Mouse (Mus musculus) liver, embryonic 15.5 days (tissue): ENCODE measurements around the gene Otud5. TPM values are rescaled to one million over a fixed set of nuclear protein-coding genes. Genes with fewer than 3 reads are reported as not detected.

Source experiments
- ATAC-seq: fragments of 200-750 bp; cut with Nextera tagmentation; 2 replicates; pipeline ENCODE4 v1.8.0; 2017; ENCODE audit warnings: moderate number of reproducible peaks, mild to moderate bottlenecking, moderate library complexity; ENCODE audit not compliant: insufficient read depth
- H3K27ac ChIP-seq: fragments of 300-500 bp; sonication (generic); replicated peaks from 2 replicates; pipeline ENCODE4 v1.5.1; 2015; ENCODE audit warnings: mild to moderate bottlenecking, inconsistent platforms
- H3K27me3 ChIP-seq: fragments of 300-500 bp; sonication (generic); 2 replicates; pipeline ENCODE4 v1.6.1; 2015; ENCODE audit warnings: mild to moderate bottlenecking, inconsistent platforms
- H3K36me3 ChIP-seq: fragments of 300-500 bp; sonication (generic); replicated peaks from 2 replicates; pipeline ENCODE4 v1.6.1; 2015; ENCODE audit warnings: moderate library complexity, mild to moderate bottlenecking, inconsistent platforms
- H3K4me1 ChIP-seq: fragments of 300-500 bp; sonication (generic); replicated peaks from 2 replicates; pipeline ENCODE4 v1.6.1; 2015; ENCODE audit warnings: inconsistent platforms
- H3K4me2 ChIP-seq: fragments of 300-500 bp; sonication (generic); 2 replicates; pipeline ENCODE4 v1.6.1; 2015; ENCODE audit warnings: moderate library complexity, mild to moderate bottlenecking, inconsistent platforms
- H3K4me3 ChIP-seq: fragments of 300-500 bp; sonication (generic); replicated peaks from 2 replicates; pipeline ENCODE4 v1.5.1; 2015; ENCODE audit warnings: mild to moderate bottlenecking, inconsistent platforms
- H3K9ac ChIP-seq: fragments of 300-500 bp; sonication (generic); 2 replicates; pipeline ENCODE4 v1.6.1; 2015; ENCODE audit warnings: moderate library complexity, mild to moderate bottlenecking, inconsistent platforms
- H3K9me3 ChIP-seq: fragments of 300-500 bp; sonication (generic); replicated peaks from 2 replicates; pipeline ENCODE4 v1.6.1; 2016; ENCODE audit warnings: inconsistent platforms
- WGBS: fragments of 180-500 bp; shearing (Covaris S2); methylation state at CpG from one replicate; pipeline ENCODE4 v1.1.7; 2015; ENCODE audit warnings: mixed read lengths; ENCODE audit not compliant: insufficient replicate concordance; 5-methylcytosine and 5-hydroxymethylcytosine counted together
- microRNA counts: library from miRNA; unstranded; fragments of <30 nt; microRNA quantifications from one replicate; lab custom pipeline; 2016
- microRNA-seq: library from miRNA; unstranded; fragments of <30 nt; microRNA quantifications from one replicate; pipeline ENCODE4, GENCODE M21; 2016
- polyA plus RNA-seq: library from polyadenylated mRNA; unstranded; fragments of >200 nt; fragmentation: Nextera tagmentation; extraction: Ambion mirVana; gene quantifications from 2 replicates; pipeline ENCODE4 v1.2.1, GENCODE M21; 2015

Gene Otud5
- polyA plus RNA-seq, 1 experiment from 2014 or later: 44.9 TPM

- Histone ChIP-seq H3K9me3 (no peaks in the 10 kb centered on the region), H3K4me2 (no peak within 1 kb of the TSS), H3K27me3 (peaks cover 68% of the 10 kb centered on the region), H3K27ac (no peak within 1 kb of the TSS), H3K4me3 (no peak within 1 kb of the TSS), H3K4me1 (no peaks in the 10 kb centered on the region), H3K36me3 (no peaks in the 10 kb centered on the region), H3K9ac (no peak within 1 kb of the TSS)
- WGBS: 20% methylated on average over 40 of the region's 40 CpGs
- ATAC-seq: no peak
Observed at GRCm38 (mm10) chrX:7919601-7920383, 78.6 kb downstream of the Otud5 start, which contains the start of gene Pcsk1n. TSS of gene Pcsk1n (plus strand) at chrX:7919822.

DNA sequence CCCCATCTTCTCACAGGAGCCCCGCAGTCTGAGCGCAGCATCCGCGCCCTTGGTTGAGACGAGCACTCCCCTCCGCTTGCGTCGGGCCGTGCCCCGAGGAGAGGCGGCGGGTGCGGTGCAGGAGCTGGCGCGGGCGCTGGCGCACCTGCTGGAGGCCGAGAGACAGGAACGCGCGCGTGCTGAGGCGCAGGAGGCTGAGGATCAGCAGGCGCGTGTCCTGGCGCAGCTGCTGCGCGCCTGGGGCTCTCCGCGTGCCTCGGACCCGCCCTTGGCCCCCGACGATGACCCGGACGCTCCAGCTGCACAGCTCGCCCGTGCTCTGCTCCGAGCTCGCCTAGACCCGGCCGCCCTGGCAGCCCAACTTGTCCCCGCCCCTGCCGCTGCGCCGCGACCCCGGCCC, 80.9 kb downstream of the Otud5 start:
- no peak for ATAC-seq
- no peak overlapping the region for H3K9ac ChIP-seq

More for the DNA sequence above, 80.9 kb downstream of the Otud5 start:
- no peaks in the 10 kb centered on the region for H3K9me3 ChIP-seq
- 21% methylated on average over 31 of the region's 48 CpGs for WGBS
- no peaks in the 10 kb centered on the region for H3K4me1 ChIP-seq
- H3K4me3 ChIP-seq: no peak overlapping the region
- no peak overlapping the region for H3K27ac ChIP-seq
- H3K27me3 ChIP-seq: peaks cover 91% of the 10 kb centered on the region
- H3K36me3 ChIP-seq: no peaks in the 10 kb centered on the region
- peak overlapping the region; percentile 42; the same call in 1 of the 2 replicates for H3K4me2 ChIP-seq

MicroRNAs encoded within 50 kb of the gene (microRNA counts, 519-probe panel; counts per million panel counts)
- 2,181 counts per million, percentile 31 among the panel's probes with 10 or more counts for microRNA mmu-miR-1198 (lab: Ali Mortazavi, UCI)

Small RNA genes lying within 50 kb of the gene (microRNA-seq; reads per million reads assigned to microRNA genes)
- gene Mir1198: 32.2 reads per million, percentile 41 among the genes with 10 or more reads in this experiment

Other genes starting within 250 kb of the Otud5 start
- 18.0 and 19.8 TPM in 2 replicates for gene Ccdc22, start 235.8 kb upstream of the Otud5 start, polyA plus RNA-seq
- gene Cacna1f, start 234.3 kb upstream of the Otud5 start, polyA plus RNA-seq: 0.07 and 0.09 TPM in 2 replicates
- 0.33 and 0.36 TPM in 2 replicates for gene Syp, start 202.9 kb upstream of the Otud5 start, polyA plus RNA-seq
- 1.1 and 1.5 TPM in 2 replicates for gene Prickle3, start 184.1 kb upstream of the Otud5 start, polyA plus RNA-seq
- gene Plp2, start 170.0 kb upstream of the Otud5 start, polyA plus RNA-seq: 27.5 and 28.8 TPM in 2 replicates
- gene Magix, start 160.1 kb upstream of the Otud5 start, polyA plus RNA-seq: 0.09 and 0.12 TPM in 2 replicates
- 13.3 and 14.1 TPM in 2 replicates for gene Gpkow, start 144.2 kb upstream of the Otud5 start, polyA plus RNA-seq
- gene Wdr45, start 127.0 kb upstream of the Otud5 start, polyA plus RNA-seq: 16.0 and 17.5 TPM in 2 replicates
- gene Gm45208, start 119.1 kb upstream of the Otud5 start, polyA plus RNA-seq: 0.31 TPM in 1 of 2 replicates, not detected in the other
- 5.6 and 5.8 TPM in 2 replicates for gene Praf2, start 112.9 kb upstream of the Otud5 start, polyA plus RNA-seq
- gene Ccdc120, start 90.5 kb upstream of the Otud5 start, polyA plus RNA-seq: 0.92 and 1.5 TPM in 2 replicates
- gene Tfe3, start 78.8 kb upstream of the Otud5 start, polyA plus RNA-seq: 9.2 and 11.8 TPM in 2 replicates
- 25.5 and 27.4 TPM in 2 replicates for gene Gripap1, start 51.6 kb upstream of the Otud5 start, polyA plus RNA-seq
- gene Kcnd1, start 19.1 kb upstream of the Otud5 start, polyA plus RNA-seq: 0.18 and 0.37 TPM in 2 replicates
- gene Pim2, start 36.9 kb downstream of the Otud5 start, polyA plus RNA-seq: 3.5 TPM in 2 replicates
- gene Slc35a2, start 42.7 kb downstream of the Otud5 start, polyA plus RNA-seq: 14.3 and 17.5 TPM in 2 replicates
- 38.1 and 39.7 TPM in 2 replicates for gene Pqbp1, start 57.9 kb downstream of the Otud5 start, polyA plus RNA-seq
- 94.8 and 102 TPM in 2 replicates for gene Timm17b, start 58.0 kb downstream of the Otud5 start, polyA plus RNA-seq
- gene Gm10491, start 66.5 kb downstream of the Otud5 start, polyA plus RNA-seq: not detected in 2 replicates
- not detected in 2 replicates for gene Gm10490, start 68.2 kb downstream of the Otud5 start, polyA plus RNA-seq
- gene Pcsk1n, start 78.5 kb downstream of the Otud5 start, polyA plus RNA-seq: 0.12 and 0.18 TPM in 2 replicates
- not detected in 2 replicates for gene Eras, start 87.2 kb downstream of the Otud5 start, polyA plus RNA-seq
- 10.7 and 12.1 TPM in 2 replicates for gene Hdac6, start 106.5 kb downstream of the Otud5 start, polyA plus RNA-seq
- 117 and 126 TPM in 2 replicates for gene Gata1, start 136.7 kb downstream of the Otud5 start, polyA plus RNA-seq
- gene Glod5, start 177.1 kb downstream of the Otud5 start, polyA plus RNA-seq: 0.26 and 0.36 TPM in 2 replicates
- gene Suv39h1, start 233.4 kb downstream of the Otud5 start, polyA plus RNA-seq: 31.4 and 33.0 TPM in 2 replicates
- 2.1 and 2.2 TPM in 2 replicates for gene Was, start 249.1 kb downstream of the Otud5 start, polyA plus RNA-seq